Mouse (Mus musculus) cerebellum, adult 2 months (tissue): ENCODE results near the gene Iqsec2.

Experiments
- CTCF ChIP-seq: fragments of 200-500 bp; IDR thresholded peaks from 2 replicates; pipeline ENCODE4 v1.5.1; 2011; ENCODE audit warnings: low read depth, mild to moderate bottlenecking, control low read depth, low read length, moderate library complexity, borderline replicate concordance; ENCODE audit not compliant: insufficient read depth
- POLR2A ChIP-seq: fragments of 200-500 bp; IDR thresholded peaks from 2 replicates; pipeline ENCODE4 v1.6.1; 2011; ENCODE audit warnings: low read length, control low read depth, borderline replicate concordance; ENCODE audit not compliant: insufficient read depth

DNA sequence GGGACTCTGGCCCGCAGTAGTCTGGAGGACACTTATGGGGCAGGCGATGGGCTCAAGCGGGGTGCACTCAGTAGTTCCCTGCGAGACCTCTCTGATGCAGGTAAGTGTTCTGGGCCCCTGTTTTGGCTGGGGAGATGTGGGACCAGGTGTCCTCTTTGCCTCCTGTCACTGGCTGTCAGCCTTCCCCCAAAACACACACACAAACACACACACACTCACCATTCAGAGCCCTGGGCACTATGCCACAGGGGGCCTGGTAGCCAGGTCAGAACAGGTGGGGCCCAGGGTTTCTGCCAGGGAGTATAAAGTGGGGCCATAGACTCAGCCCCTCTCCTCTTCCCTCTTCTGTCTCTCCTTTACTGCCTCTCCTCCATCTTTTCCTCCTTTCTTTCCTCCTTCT lies 77.7 kb downstream of the Iqsec2 start:
- TF ChIP-seq POLR2A, result no peak
- TF ChIP-seq CTCF, result no peak
